Mouse (Mus musculus): Measurements from ENCODE around the gene Ralb.

DNA sequence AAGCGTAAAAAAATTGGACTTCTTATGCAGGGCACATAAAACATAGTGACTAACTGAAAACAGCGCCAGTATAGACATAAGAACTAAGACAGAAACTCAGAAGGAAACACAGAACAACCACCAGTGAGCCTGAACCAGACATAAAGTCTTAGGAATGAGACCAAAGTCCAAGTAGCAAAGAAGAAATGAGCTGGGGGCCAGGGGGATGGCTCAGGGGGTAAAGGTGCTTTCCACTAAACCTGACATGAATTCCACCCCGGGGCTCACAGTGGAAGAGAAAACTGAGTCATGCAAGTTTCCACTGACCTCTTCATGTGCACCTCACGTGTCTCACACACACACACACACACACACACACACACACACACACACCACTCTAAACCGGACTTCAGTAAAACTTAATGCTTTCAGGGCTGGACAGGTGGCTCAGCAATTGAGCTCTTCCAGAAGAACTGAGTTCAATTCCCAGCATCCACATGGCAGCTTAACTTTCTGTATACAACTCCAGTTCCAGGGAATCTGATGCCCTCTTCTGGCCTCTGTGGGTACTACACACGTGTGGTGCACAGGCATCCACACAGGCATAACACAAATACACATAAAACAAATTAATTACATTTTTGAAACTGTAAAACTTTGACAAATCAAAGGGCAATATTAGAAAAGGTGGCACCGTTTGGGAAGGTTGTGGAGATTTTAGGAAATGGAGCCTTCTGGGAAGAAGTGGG lies 23.2 kb downstream of the Ralb start:
- no peak for TF ChIP-seq POLR2A (IDR thresholded peaks at IDR 0.05; ENCODE audit: insufficient read depth, low read depth, low read length)
- no peak for TF ChIP-seq CTCF (IDR thresholded peaks at IDR 0.05; ENCODE audit: insufficient read depth, low read depth, low read length)

Measured in olfactory bulb, adult 2 months (tissue).